Mouse (Mus musculus) cerebellum, adult 8-10 months (tissue): ENCODE results near the gene Synpr.

Source experiments
- DNase-seq: peaks from one replicate; pipeline ENCODE4 v3.0.0; 2022

Synpr gene

GRCm38 (mm10) chr14:13355569-13356362 is 71.2 kb downstream of the Synpr start:
- peak; percentile 71 for DNase-seq

- no peak for DNase-seq
Observed at GRCm38 (mm10) chr14:13357101-13357667, 72.6 kb downstream of the Synpr start.

- peak; percentile 16 for DNase-seq
Observed at GRCm38 (mm10) chr14:13358037-13358436, 73.5 kb downstream of the Synpr start.

- no peak for DNase-seq
Observed at GRCm38 (mm10) chr14:13361184-13361583, 76.6 kb downstream of the Synpr start.

GRCm38 (mm10) chr14:13361642-13362041 is 77.1 kb downstream of the Synpr start:
- no peak for DNase-seq

GRCm38 (mm10) chr14:13368309-13368708 is 83.7 kb downstream of the Synpr start:
- no peak for DNase-seq

GRCm38 (mm10) chr14:13389081-13389480 is 104.5 kb downstream of the Synpr start:
- no peak for DNase-seq

- no peak for DNase-seq
Observed at GRCm38 (mm10) chr14:13389954-13390353, 105.4 kb downstream of the Synpr start.

GRCm38 (mm10) chr14:13399226-13400020 is 114.8 kb downstream of the Synpr start:
- DNase-seq = no peak

- DNase-seq = no peak
Observed at GRCm38 (mm10) chr14:13411636-13412035, 127.1 kb downstream of the Synpr start.

- no peak for DNase-seq
Observed at GRCm38 (mm10) chr14:13440723-13441122, 156.1 kb downstream of the Synpr start.

- no peak for DNase-seq
Observed at GRCm38 (mm10) chr14:13444908-13445307, 160.3 kb downstream of the Synpr start.

GRCm38 (mm10) chr14:13453461-13454204 is 169.1 kb downstream of the Synpr start:
- no peak for DNase-seq

GRCm38 (mm10) chr14:13454991-13455390 is 170.4 kb downstream of the Synpr start:
- no peak for DNase-seq

GRCm38 (mm10) chr14:13459333-13459732 is 174.8 kb downstream of the Synpr start:
- DNase-seq = no peak

- DNase-seq = no peak
Observed at GRCm38 (mm10) chr14:13469211-13469610, 184.6 kb downstream of the Synpr start.

GRCm38 (mm10) chr14:13477821-13478220 is 193.2 kb downstream of the Synpr start:
- DNase-seq = no peak

- DNase-seq = no peak
Observed at GRCm38 (mm10) chr14:13505355-13505754, 220.8 kb downstream of the Synpr start.

- DNase-seq = no peak
Observed at GRCm38 (mm10) chr14:13518608-13519139, 234.1 kb downstream of the Synpr start.

- DNase-seq = no peak
Observed at GRCm38 (mm10) chr14:13519239-13520011, 234.8 kb downstream of the Synpr start.

- no peak for DNase-seq
Observed at GRCm38 (mm10) chr14:13547746-13548145, 263.2 kb downstream of the Synpr start.

- DNase-seq = no peak
Observed at GRCm38 (mm10) chr14:13551209-13551608, 266.6 kb downstream of the Synpr start.
